Mouse (Mus musculus): Measurements from ENCODE around the gene 4930407I10Rik. TPM values are rescaled to one million over a fixed set of nuclear protein-coding genes. Genes with fewer than 3 reads are reported as not detected.
A peak's percentile ranks its signal among the peaks of the same experiment; 100 is the strongest.

Gene 4930407I10Rik
- polyA plus RNA-seq, 1 experiment, result 0.04 TPM

GRCm38 (mm10) chr15:82047080-82047883 is 11.7 kb upstream of the 4930407I10Rik start, which contains the start of gene Snu13:
Gene Snu13 (minus strand): TSS chr15:82047598.
- under 1% methylated on average over 74 of the region's 74 CpGs for WGBS
- peak; percentile 93 for DNase-seq
- no peaks in the 10 kb centered on the region for H3K27me3 ChIP-seq (ENCODE audit: control insufficient read depth, insufficient read depth, low read length)
- H3K4me1 ChIP-seq (replicated peaks; ENCODE audit: control insufficient read depth, insufficient read depth, low read length), result peaks cover 14% of the 10 kb centered on the region
- H3K27ac ChIP-seq (ENCODE audit: control insufficient read depth, insufficient read depth, low read length), result peak within 1 kb of the TSS; percentile 45; the same call in 1 of the 2 replicates
- peak; percentile 88; the same call in 1 of the 2 replicates for TF ChIP-seq POLR2A (IDR thresholded peaks at IDR 0.05; ENCODE audit: control insufficient read depth, extremely low read depth, insufficient read depth, low read length, poor library complexity)
- TF ChIP-seq CTCF (IDR thresholded peaks at IDR 0.05; ENCODE audit: borderline replicate concordance, control insufficient read depth, extremely low read depth, insufficient read depth, low read length, poor library complexity), result peak; percentile 27; the same call in 1 of the 2 replicates
- H3K4me3 ChIP-seq (ENCODE audit: control insufficient read depth, insufficient read depth, low read length), result peak within 1 kb of the TSS; percentile 84
- H3K36me3 ChIP-seq (ENCODE audit: control insufficient read depth, insufficient read depth, low read length), result peaks cover 12% of the 10 kb centered on the region

DNA sequence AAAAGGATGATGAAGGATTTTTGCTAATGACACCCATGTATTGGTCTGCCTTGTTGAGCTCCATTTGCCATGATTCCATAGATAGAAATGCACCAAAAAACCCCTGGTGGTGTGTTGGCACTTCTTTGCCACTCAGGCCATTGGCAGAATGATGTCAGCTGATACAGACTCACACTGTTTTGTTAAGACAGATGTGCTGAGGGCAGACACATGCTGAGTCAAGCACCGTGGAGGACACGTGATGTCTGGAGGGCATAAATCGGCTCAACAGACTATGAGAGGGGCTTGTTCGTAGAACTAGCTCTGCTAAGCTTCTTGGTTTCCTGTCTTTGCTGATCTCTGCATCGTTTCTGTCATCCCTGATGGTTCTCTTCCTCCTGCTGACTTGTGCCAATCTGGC is 6.4 kb upstream of the 4930407I10Rik start:
- TF ChIP-seq CTCF (IDR thresholded peaks at IDR 0.05; ENCODE audit: borderline replicate concordance, control insufficient read depth, extremely low read depth, insufficient read depth, low read length, poor library complexity), result no peak
- no peak for TF ChIP-seq POLR2A (IDR thresholded peaks at IDR 0.05; ENCODE audit: control insufficient read depth, extremely low read depth, insufficient read depth, low read length, poor library complexity)
- no peaks in the 10 kb centered on the region for H3K36me3 ChIP-seq (ENCODE audit: control insufficient read depth, insufficient read depth, low read length)
- no peak for DNase-seq
- H3K27me3 ChIP-seq (ENCODE audit: control insufficient read depth, insufficient read depth, low read length), result no peaks in the 10 kb centered on the region
- WGBS, result 70% methylated on average over 5 of the region's 5 CpGs
- H3K4me3 ChIP-seq (ENCODE audit: control insufficient read depth, insufficient read depth, low read length), result no peak overlapping the region
- no peak overlapping the region for H3K27ac ChIP-seq (ENCODE audit: control insufficient read depth, insufficient read depth, low read length)
- peaks cover 2% of the 10 kb centered on the region; the same call in 1 of the 2 replicates for H3K4me1 ChIP-seq (replicated peaks; ENCODE audit: control insufficient read depth, insufficient read depth, low read length)

DNA sequence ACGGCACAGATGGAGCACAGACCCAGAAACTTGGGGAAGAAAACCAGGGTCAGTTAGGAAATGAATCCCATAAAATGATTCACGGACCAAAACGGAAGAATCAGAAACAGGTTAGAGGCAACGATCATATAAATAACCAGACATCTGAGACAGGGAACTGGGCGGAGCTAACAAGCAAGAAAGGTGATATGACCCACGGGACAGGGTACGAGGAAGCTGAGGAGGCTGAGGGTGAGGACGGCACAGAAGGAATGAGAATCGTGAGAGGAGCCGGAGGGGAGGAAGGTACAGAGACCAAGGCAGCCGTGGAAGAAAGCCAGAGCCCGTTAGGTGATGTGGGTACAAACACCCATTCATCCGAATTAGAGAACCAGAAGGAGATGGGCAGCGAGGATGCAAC is 5.0 kb downstream of the 4930407I10Rik start:
- TF ChIP-seq POLR2A (IDR thresholded peaks at IDR 0.05; ENCODE audit: control insufficient read depth, extremely low read depth, insufficient read depth, low read length, poor library complexity) (no peak), CTCF (IDR thresholded peaks at IDR 0.05; ENCODE audit: borderline replicate concordance, control insufficient read depth, extremely low read depth, insufficient read depth, low read length, poor library complexity) (no peak)
- no peak for DNase-seq
- no peaks in the 10 kb centered on the region for H3K27me3 ChIP-seq (ENCODE audit: control insufficient read depth, insufficient read depth, low read length)
- H3K4me1 ChIP-seq (replicated peaks; ENCODE audit: control insufficient read depth, insufficient read depth, low read length), result no peaks in the 10 kb centered on the region
- 73% methylated on average over 14 of the region's 14 CpGs for WGBS
- no peak overlapping the region for H3K4me3 ChIP-seq (ENCODE audit: control insufficient read depth, insufficient read depth, low read length)
- H3K36me3 ChIP-seq (ENCODE audit: control insufficient read depth, insufficient read depth, low read length), result no peaks in the 10 kb centered on the region
- no peak overlapping the region for H3K27ac ChIP-seq (ENCODE audit: control insufficient read depth, insufficient read depth, low read length)

DNA sequence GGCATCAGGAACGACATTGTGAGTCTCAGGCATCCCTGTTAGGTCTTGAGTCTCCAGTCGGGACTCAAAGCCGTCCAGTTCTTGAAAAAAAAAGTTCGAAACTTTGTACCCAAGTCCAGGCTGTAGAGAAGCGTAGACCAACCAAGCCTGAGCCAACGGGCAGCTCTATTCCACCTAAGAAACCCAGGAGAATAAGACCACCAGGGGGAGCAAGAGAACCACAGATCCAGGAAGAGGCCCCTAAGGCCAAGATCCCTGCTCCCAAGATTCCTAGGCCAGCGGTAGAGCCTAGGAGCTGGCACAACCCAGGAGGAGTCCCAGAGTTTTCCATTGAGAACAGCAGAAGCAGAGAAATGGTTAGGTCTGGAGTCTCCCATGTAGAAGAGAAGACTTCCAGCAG is 6.6 kb downstream of the 4930407I10Rik start:
- no peak overlapping the region for H3K27ac ChIP-seq (ENCODE audit: control insufficient read depth, insufficient read depth, low read length)
- no peaks in the 10 kb centered on the region for H3K4me1 ChIP-seq (replicated peaks; ENCODE audit: control insufficient read depth, insufficient read depth, low read length)
- WGBS, result 24% methylated on average over 7 of the region's 7 CpGs
- H3K36me3 ChIP-seq (ENCODE audit: control insufficient read depth, insufficient read depth, low read length), result no peaks in the 10 kb centered on the region
- TF ChIP-seq CTCF (IDR thresholded peaks at IDR 0.05; ENCODE audit: borderline replicate concordance, control insufficient read depth, extremely low read depth, insufficient read depth, low read length, poor library complexity) (no peak; the same call in 1 of the 2 replicates), POLR2A (IDR thresholded peaks at IDR 0.05; ENCODE audit: control insufficient read depth, extremely low read depth, insufficient read depth, low read length, poor library complexity) (no peak)
- DNase-seq, result peak; percentile 64
- H3K4me3 ChIP-seq (ENCODE audit: control insufficient read depth, insufficient read depth, low read length), result no peak overlapping the region
- peaks cover 4% of the 10 kb centered on the region for H3K27me3 ChIP-seq (ENCODE audit: control insufficient read depth, insufficient read depth, low read length)

- Histone ChIP-seq H3K36me3 (ENCODE audit: control insufficient read depth, insufficient read depth, low read length) (no peaks in the 10 kb centered on the region), H3K4me1 (replicated peaks; ENCODE audit: control insufficient read depth, insufficient read depth, low read length) (no peaks in the 10 kb centered on the region), H3K27ac (ENCODE audit: control insufficient read depth, insufficient read depth, low read length) (no peak within 1 kb of the TSS), H3K27me3 (ENCODE audit: control insufficient read depth, insufficient read depth, low read length) (peaks cover 7% of the 10 kb centered on the region), H3K4me3 (ENCODE audit: control insufficient read depth, insufficient read depth, low read length) (no peak within 1 kb of the TSS)
- no peak for TF ChIP-seq CTCF (IDR thresholded peaks at IDR 0.05; ENCODE audit: borderline replicate concordance, control insufficient read depth, extremely low read depth, insufficient read depth, low read length, poor library complexity)
- no peak for TF ChIP-seq POLR2A (IDR thresholded peaks at IDR 0.05; ENCODE audit: control insufficient read depth, extremely low read depth, insufficient read depth, low read length, poor library complexity)
- DNase-seq, result no peak
- WGBS, result 35% methylated on average over 40 of the region's 40 CpGs
Observed at GRCm38 (mm10) chr15:82069898-82070297, 10.9 kb downstream of the 4930407I10Rik start, which contains the start of gene Mei1. Gene Mei1 (plus strand): TSS chr15:82069996.

DNA sequence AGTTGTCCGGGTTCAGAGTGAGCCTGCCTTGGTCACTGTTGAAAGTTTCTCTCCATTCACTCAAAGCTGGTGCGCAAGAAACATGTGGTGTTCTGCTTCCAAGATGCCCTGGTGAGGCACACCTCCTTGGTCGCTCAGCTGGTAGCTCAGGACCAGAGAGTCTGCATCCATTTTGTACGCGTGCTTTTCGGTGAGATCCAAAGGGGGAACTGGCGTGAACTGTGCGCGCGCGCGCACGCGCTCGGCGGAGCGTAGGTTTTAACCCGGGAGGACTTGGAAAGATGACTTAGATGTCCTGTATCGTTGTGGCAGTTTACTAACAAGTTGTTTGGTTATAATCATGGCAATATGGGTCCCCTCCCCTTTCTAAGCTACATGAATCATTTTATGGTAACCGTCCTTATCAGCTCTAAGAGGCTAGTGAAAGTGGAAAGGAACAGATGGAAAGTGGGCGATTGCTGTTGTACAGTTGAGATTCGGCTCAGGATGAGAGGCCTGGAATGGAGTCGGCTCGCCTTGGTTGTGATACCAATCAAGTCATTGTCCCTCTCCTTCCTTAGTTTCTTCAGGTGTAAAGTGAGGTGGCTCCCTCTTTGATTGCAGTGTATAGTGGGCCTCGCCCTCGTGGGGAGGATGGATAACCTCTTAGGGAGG is 13.0 kb downstream of the 4930407I10Rik start:
- Histone ChIP-seq H3K27me3 (ENCODE audit: control insufficient read depth, insufficient read depth, low read length) (peaks cover 7% of the 10 kb centered on the region), H3K4me1 (replicated peaks; ENCODE audit: control insufficient read depth, insufficient read depth, low read length) (no peaks in the 10 kb centered on the region), H3K4me3 (ENCODE audit: control insufficient read depth, insufficient read depth, low read length) (no peak overlapping the region), H3K27ac (ENCODE audit: control insufficient read depth, insufficient read depth, low read length) (no peak overlapping the region), H3K36me3 (ENCODE audit: control insufficient read depth, insufficient read depth, low read length) (no peaks in the 10 kb centered on the region)
- no peak for DNase-seq
- WGBS, result 93% methylated on average over 26 of the region's 26 CpGs
- TF ChIP-seq POLR2A (IDR thresholded peaks at IDR 0.05; ENCODE audit: control insufficient read depth, extremely low read depth, insufficient read depth, low read length, poor library complexity) (no peak), CTCF (IDR thresholded peaks at IDR 0.05; ENCODE audit: borderline replicate concordance, control insufficient read depth, extremely low read depth, insufficient read depth, low read length, poor library complexity) (no peak)

Data from thymus, adult 2 months (tissue).